Mouse (Mus musculus) inflammation-experienced regulatory T-cells, adult 6 months (primary cell): ENCODE results near the gene Hyou1. TPM values are rescaled to one million over a fixed set of nuclear protein-coding genes. Genes with fewer than 3 reads are reported as not detected.
"Not testable (repeated sequence)": the region's sequence is repeated elsewhere in the genome, so short reads cannot be mapped to it uniquely, and the experiment has no call there.

Source experiments
- ATAC-seq: one replicate; pipeline ENCODE4 v1.8.0; 2017
- polyA plus RNA-seq, 3 experiments: library from polyadenylated mRNA; unstranded; fragments of 100-300 nt; shearing (Covaris generic); gene quantifications; one replicate each; pipeline ENCODE4 v1.2.1; 2017

The Hyou1 gene
- polyA plus RNA-seq, 3 experiments from 2014 or later = 14.0 to 21.4 (median 18.2) TPM

- ATAC-seq = no peak
Observed at GRCm38 (mm10) chr9:44352337-44352736, 27.0 kb upstream of the Hyou1 start.

DNA sequence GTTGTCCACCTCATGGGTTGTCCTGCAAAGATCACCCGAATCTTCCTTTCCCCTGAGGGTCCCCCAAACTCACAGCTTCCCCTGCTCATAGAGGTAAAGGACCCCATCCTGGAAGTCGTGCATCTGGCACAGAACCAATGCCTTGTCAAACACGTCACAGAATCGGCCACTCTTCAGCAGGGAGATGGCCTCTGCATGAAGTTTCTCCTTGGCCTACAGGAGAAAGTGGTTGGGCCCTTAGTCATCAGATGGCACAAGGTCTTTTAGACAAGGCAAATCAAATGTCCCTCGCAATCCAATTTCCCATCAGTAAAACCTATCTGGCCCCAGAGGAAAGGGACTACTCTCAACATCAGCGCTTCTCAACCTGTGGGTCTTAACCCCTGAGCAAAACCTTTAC lies 26.1 kb upstream of the Hyou1 start:
- ATAC-seq = no peak

DNA sequence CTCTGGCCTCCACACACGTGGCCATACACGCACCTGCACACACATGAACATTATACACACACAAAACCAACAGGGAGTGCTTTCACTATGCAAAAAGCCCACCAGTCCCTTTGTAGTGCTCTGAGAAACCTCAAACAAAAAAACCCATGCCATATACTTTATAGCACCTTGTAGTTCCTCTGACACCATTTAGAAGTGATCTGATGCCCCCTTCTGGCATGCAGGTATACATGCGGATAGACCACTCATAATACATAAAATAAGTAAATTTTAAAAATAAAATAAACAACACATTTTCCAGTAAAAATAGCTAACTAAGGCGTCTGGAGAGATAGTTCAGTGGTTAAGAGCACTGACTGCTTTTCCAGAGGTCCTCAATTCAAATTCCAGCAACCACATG lies 22.1 kb upstream of the Hyou1 start:
- ATAC-seq = peak; percentile 39

DNA sequence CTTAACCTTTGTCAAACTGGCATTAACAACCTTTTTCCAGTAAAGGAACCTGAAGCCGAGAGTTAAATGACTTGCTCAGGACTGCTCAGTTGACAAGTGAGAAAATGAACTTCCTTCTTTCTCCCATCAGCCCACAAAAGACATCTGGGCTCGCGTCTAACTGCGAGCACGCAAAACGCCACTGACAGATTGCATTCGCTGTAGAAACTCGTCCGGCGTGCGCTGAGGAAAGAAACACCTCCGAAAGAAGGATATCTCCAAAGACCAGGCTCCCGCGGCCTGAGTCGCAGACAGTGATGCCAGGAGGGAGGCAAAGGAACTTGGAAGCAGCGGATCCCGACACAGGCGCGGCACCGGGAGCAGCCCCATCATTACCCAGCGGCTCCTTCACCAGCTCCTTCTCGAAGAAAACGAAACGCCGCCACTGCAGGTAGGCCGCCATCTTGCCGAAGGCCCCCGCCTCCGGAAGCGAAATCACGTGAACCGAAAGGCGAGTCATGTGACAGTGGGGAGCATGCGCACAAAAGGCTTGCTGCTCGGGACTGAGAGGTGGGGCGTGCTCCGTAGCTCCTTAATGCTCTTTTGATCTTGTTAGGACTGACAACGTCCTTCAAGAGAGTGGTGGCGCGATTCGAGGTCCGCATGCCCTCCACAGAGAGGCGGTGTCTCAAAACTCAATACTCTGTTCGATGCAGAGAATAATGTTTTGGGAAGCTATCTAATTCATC lies 17.9 kb upstream of the Hyou1 start, which contains the start of gene Vps11:
TSS of gene Vps11 (minus strand) at position 481 of the 728 bp plus-strand sequence.
- peak; percentile 91 for ATAC-seq

GRCm38 (mm10) chr9:44361931-44362330 lies 17.4 kb upstream of the Hyou1 start:
- ATAC-seq = not testable (repeated sequence)

- no peak for ATAC-seq
Observed at GRCm38 (mm10) chr9:44364480-44364879, 14.8 kb upstream of the Hyou1 start.

DNA sequence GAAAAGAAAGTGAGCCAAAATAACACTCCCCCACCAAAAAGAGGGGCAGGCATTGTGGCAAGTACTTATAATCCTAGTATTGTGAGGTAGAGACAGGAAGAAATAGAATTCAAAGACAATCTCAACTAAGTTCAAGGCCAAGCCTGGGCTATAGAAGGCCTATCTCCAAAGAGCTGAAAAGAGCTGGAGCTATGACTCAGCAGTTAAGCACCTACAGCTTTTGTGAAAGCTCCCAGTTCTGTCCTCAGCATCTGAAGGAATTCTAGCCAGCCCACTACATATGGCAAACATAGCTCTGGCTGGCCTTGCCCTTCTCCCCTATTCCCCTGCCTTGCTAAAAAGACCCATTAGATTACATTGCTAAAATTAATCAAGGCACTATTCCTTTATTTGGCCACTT lies 5.9 kb upstream of the Hyou1 start:
- no peak for ATAC-seq

- ATAC-seq = no peak
Observed at GRCm38 (mm10) chr9:44376141-44376540, 3.1 kb upstream of the Hyou1 start.

- ATAC-seq = not testable (repeated sequence)
Observed at GRCm38 (mm10) chr9:44377335-44377734, 2.0 kb upstream of the Hyou1 start.

GRCm38 (mm10) chr9:44378153-44378730 lies 1.0 kb upstream of the Hyou1 start:
- no peak for ATAC-seq

GRCm38 (mm10) chr9:44379862-44380261 lies 572 bp downstream of the Hyou1 start:
- ATAC-seq = no peak

GRCm38 (mm10) chr9:44384596-44384995 lies 5.3 kb downstream of the Hyou1 start:
- ATAC-seq = no peak

DNA sequence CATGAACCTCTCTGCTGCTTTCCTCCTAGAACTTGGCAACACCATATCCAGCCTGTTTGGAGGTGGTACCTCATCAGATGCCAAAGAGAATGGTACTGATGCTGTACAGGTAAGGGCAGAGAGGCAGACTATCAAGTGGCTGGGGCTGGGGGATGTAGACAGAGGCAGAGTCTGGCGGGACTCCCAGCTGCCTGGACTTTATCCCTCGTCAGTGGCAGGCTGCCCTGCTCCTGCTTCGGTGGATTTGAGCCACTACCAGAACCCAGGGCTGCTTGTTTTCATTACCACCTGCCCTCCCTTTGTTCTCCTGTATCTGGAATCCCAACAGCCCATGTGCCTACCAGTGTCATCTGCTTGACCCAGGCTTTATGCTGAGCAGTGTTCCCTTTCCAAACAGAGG lies 7.9 kb downstream of the Hyou1 start:
- ATAC-seq = no peak

DNA sequence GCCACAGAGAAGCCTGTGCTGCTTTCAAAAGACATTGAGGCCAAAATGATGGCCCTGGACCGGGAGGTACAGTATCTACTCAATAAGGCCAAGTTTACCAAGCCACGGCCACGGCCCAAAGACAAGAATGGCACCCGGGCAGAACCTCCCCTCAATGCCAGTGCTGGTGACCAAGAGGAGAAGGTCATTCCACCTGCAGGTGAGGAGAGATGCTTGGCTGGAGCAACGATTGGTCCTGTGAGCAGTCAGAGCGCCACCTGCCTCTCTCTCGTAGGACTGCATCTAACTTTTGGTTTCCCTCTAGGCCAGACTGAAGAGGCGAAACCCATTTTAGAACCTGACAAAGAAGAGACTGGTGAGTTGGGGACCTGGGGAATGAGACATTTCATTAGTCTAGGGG lies 10.0 kb downstream of the Hyou1 start:
- peak; percentile 82 for ATAC-seq

GRCm38 (mm10) chr9:44391466-44391865 lies 12.2 kb downstream of the Hyou1 start:
- no peak for ATAC-seq

- ATAC-seq = peak; percentile 93
Observed at GRCm38 (mm10) chr9:44396684-44397411, 17.6 kb downstream of the Hyou1 start, which contains the start of gene Slc37a4. TSS of gene Slc37a4 (plus strand) at chr9:44396852.

- no peak for ATAC-seq
Observed at GRCm38 (mm10) chr9:44398087-44398486, 18.8 kb downstream of the Hyou1 start.

DNA sequence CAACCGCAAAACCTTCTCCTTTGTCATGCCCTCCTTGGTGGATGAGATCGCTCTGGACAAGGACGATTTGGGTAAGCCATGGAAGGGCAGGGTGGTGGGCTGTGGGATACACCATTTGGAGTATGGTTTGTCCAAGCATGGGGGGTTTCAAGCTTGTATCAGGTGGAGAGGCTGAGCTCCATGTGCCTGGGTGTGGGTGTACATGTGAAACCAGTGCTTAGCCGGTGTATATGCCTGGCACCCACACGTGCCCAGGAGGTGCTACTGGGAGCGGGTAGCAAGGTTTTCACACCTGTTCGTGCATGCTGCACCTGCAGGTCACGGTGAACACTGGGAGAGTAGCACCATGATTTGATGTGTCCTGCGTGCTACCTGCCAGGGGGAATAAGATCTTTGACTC lies 19.3 kb downstream of the Hyou1 start:
- no peak for ATAC-seq

- ATAC-seq = no peak
Observed at GRCm38 (mm10) chr9:44399114-44399794, 20.0 kb downstream of the Hyou1 start.

DNA sequence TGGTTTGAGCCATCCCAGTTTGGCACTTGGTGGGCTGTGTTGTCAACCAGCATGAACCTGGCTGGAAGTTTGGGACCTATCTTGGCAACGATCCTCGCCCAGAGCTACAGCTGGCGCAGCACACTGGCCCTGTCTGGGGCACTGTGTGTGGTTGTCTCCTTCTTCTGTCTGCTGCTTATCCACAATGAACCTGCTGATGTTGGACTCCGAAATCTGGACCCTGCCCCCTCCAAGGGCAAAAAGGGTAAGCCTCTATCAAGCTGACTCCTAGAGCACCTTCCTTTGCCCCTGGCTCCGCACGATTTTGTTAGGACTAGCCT lies 20.5 kb downstream of the Hyou1 start:
- no peak for ATAC-seq

- no peak for ATAC-seq
Observed at GRCm38 (mm10) chr9:44401081-44401480, 21.8 kb downstream of the Hyou1 start.

DNA sequence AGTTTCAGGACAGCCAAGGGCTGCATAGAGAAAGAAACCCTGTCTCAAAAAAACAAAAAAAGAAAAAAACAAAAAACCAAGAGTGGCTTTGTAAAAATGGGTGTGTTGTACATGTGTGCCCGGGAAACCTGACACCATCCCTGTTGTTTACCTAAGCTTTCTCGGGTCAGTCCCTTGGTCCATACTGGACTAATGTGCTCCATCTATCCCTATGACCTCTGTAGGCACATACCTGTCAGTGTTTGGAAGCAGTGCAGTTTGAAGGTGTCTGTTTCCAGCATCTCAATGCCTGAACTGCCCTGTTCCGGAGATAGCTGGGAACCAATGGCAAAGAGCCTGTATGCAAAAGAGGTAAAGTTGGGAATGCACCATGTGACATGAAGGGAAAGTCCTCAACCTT lies 25.7 kb downstream of the Hyou1 start:
- ATAC-seq = no peak
